Mouse (Mus musculus): ENCODE data around the gene Trim27. TPM values are rescaled to one million over a fixed set of nuclear protein-coding genes. Genes with fewer than 3 reads are reported as not detected.
A peak's percentile ranks its signal among the peaks of the same experiment; 100 is the strongest.

Trim27 gene
- polyA plus RNA-seq (2015; fragmentation: Nextera tagmentation; extraction: Ambion mirVana) = 109 and 114 TPM in 2 replicates

GRCm38 (mm10) chr13:21179367-21179723 lies at the start of gene Trim27:
TSS of gene Trim27 (plus strand) at chr13:21179445.
- WGBS = under 1% methylated on average over 15 of the region's 15 CpGs
- peaks cover 26% of the 10 kb centered on the region for H3K36me3 ChIP-seq (ENCODE audit: poor library complexity, severe bottlenecking)
- peak within 1 kb of the TSS; percentile 99 for H3K4me3 ChIP-seq
- no peaks in the 10 kb centered on the region for H3K27me3 ChIP-seq
- peak within 1 kb of the TSS; percentile 73 for H3K4me2 ChIP-seq
- peak; percentile 52 for ATAC-seq
- peaks cover 30% of the 10 kb centered on the region for H3K4me1 ChIP-seq
- peak within 1 kb of the TSS; percentile 96 for H3K27ac ChIP-seq
- no peaks in the 10 kb centered on the region for H3K9me3 ChIP-seq (replicated peaks)
- H3K9ac ChIP-seq = peak within 1 kb of the TSS; percentile 96

GRCm38 (mm10) chr13:21142421-21142820 lies 36.8 kb upstream of the Trim27 start:
- 58% methylated on average over 8 of the region's 8 CpGs for WGBS
- Histone ChIP-seq H3K36me3 (ENCODE audit: poor library complexity, severe bottlenecking) (no peaks in the 10 kb centered on the region), H3K4me3 (no peak overlapping the region), H3K4me1 (no peaks in the 10 kb centered on the region), H3K27ac (no peak overlapping the region), H3K9ac (no peak overlapping the region), H3K4me2 (no peak overlapping the region), H3K27me3 (no peaks in the 10 kb centered on the region), H3K9me3 (replicated peaks) (no peaks in the 10 kb centered on the region)
- no peak for ATAC-seq

GRCm38 (mm10) chr13:21145767-21146166 lies 33.5 kb upstream of the Trim27 start, which contains the start of gene Olfr1368:
TSS of gene Olfr1368 (minus strand) at chr13:21145867.
- 84% methylated on average over 4 of the region's 4 CpGs for WGBS
- H3K27ac ChIP-seq = no peak within 1 kb of the TSS
- H3K9ac ChIP-seq = no peak within 1 kb of the TSS
- H3K36me3 ChIP-seq (ENCODE audit: poor library complexity, severe bottlenecking) = no peaks in the 10 kb centered on the region
- no peaks in the 10 kb centered on the region for H3K4me1 ChIP-seq
- H3K4me2 ChIP-seq = no peak within 1 kb of the TSS
- no peaks in the 10 kb centered on the region for H3K27me3 ChIP-seq
- no peaks in the 10 kb centered on the region for H3K9me3 ChIP-seq (replicated peaks)
- no peak within 1 kb of the TSS for H3K4me3 ChIP-seq
- no peak for ATAC-seq

- H3K27ac ChIP-seq = no peak overlapping the region
- 87% methylated on average over 5 of the region's 5 CpGs for WGBS
- H3K27me3 ChIP-seq = 0 out of 2 replicates have a peak, but pooled peaks cover 6% of the 10 kb centered on the region
- H3K9me3 ChIP-seq (replicated peaks) = no peaks in the 10 kb centered on the region
- no peak overlapping the region for H3K9ac ChIP-seq
- H3K4me2 ChIP-seq = no peak overlapping the region
- no peaks in the 10 kb centered on the region for H3K36me3 ChIP-seq (ENCODE audit: poor library complexity, severe bottlenecking)
- H3K4me3 ChIP-seq = no peak overlapping the region
- H3K4me1 ChIP-seq = peaks cover 9% of the 10 kb centered on the region
- ATAC-seq = no peak
Observed at GRCm38 (mm10) chr13:21155888-21156287, 23.4 kb upstream of the Trim27 start.

- Histone ChIP-seq H3K27me3 (0 out of 2 replicates have a peak, but pooled peaks cover 6% of the 10 kb centered on the region), H3K27ac (no peak overlapping the region), H3K4me3 (no peak overlapping the region), H3K4me1 (peaks cover 13% of the 10 kb centered on the region), H3K9me3 (replicated peaks) (no peaks in the 10 kb centered on the region), H3K4me2 (peak overlapping the region; percentile 93), H3K36me3 (ENCODE audit: poor library complexity, severe bottlenecking) (no peaks in the 10 kb centered on the region), H3K9ac (no peak overlapping the region)
- WGBS = 6% methylated on average over 9 of the region's 9 CpGs
- no peak for ATAC-seq
Observed at GRCm38 (mm10) chr13:21158071-21158470, 21.2 kb upstream of the Trim27 start.

GRCm38 (mm10) chr13:21158785-21159474 lies 20.3 kb upstream of the Trim27 start:
- H3K9ac ChIP-seq = peak overlapping the region; percentile 59
- no peaks in the 10 kb centered on the region for H3K36me3 ChIP-seq (ENCODE audit: poor library complexity, severe bottlenecking)
- peak overlapping the region; percentile 93 for H3K4me2 ChIP-seq
- H3K9me3 ChIP-seq (replicated peaks) = no peaks in the 10 kb centered on the region
- no peak overlapping the region for H3K27ac ChIP-seq
- ATAC-seq = peak; percentile 39
- H3K4me1 ChIP-seq = peaks cover 13% of the 10 kb centered on the region
- under 1% methylated on average over 19 of the region's 19 CpGs for WGBS
- H3K27me3 ChIP-seq = 0 out of 2 replicates have a peak, but pooled peaks cover 6% of the 10 kb centered on the region
- peak overlapping the region; percentile 65 for H3K4me3 ChIP-seq

GRCm38 (mm10) chr13:21159475-21159819 lies 19.8 kb upstream of the Trim27 start:
- Histone ChIP-seq H3K4me2 (peak overlapping the region; percentile 93), H3K4me3 (peak overlapping the region; percentile 65), H3K27ac (no peak overlapping the region), H3K36me3 (ENCODE audit: poor library complexity, severe bottlenecking) (no peaks in the 10 kb centered on the region), H3K4me1 (peaks cover 13% of the 10 kb centered on the region), H3K9ac (peak overlapping the region; percentile 59), H3K27me3 (0 out of 2 replicates have a peak, but pooled peaks cover 6% of the 10 kb centered on the region), H3K9me3 (replicated peaks) (no peaks in the 10 kb centered on the region)
- WGBS = under 1% methylated on average over 15 of the region's 15 CpGs
- no peak for ATAC-seq

GRCm38 (mm10) chr13:21160041-21160511 lies 19.2 kb upstream of the Trim27 start:
- no peaks in the 10 kb centered on the region for H3K9me3 ChIP-seq (replicated peaks)
- peak; percentile 34 for ATAC-seq
- H3K4me2 ChIP-seq = peak overlapping the region; percentile 93
- peak overlapping the region; percentile 65 for H3K4me3 ChIP-seq
- H3K36me3 ChIP-seq (ENCODE audit: poor library complexity, severe bottlenecking) = no peaks in the 10 kb centered on the region
- peak overlapping the region; percentile 59 for H3K9ac ChIP-seq
- H3K27ac ChIP-seq = no peak overlapping the region
- under 1% methylated on average over 16 of the region's 16 CpGs for WGBS
- 0 out of 2 replicates have a peak, but pooled peaks cover 9% of the 10 kb centered on the region for H3K27me3 ChIP-seq
- H3K4me1 ChIP-seq = peaks cover 13% of the 10 kb centered on the region

- Histone ChIP-seq H3K36me3 (ENCODE audit: poor library complexity, severe bottlenecking) (no peaks in the 10 kb centered on the region), H3K4me2 (peak overlapping the region; percentile 93), H3K9me3 (replicated peaks) (no peaks in the 10 kb centered on the region), H3K4me1 (peaks cover 13% of the 10 kb centered on the region), H3K4me3 (peak overlapping the region; percentile 65), H3K27ac (no peak overlapping the region), H3K9ac (peak overlapping the region; percentile 59; the same call in 1 of the 2 replicates), H3K27me3 (0 out of 2 replicates have a peak, but pooled peaks cover 9% of the 10 kb centered on the region)
- WGBS = under 1% methylated on average over 32 of the region's 32 CpGs
- peak; percentile 91 for ATAC-seq
Observed at GRCm38 (mm10) chr13:21160657-21161590, 18.3 kb upstream of the Trim27 start.

- peak; percentile 41 for ATAC-seq
- 24% methylated on average over 2 of the region's 2 CpGs for WGBS
- H3K9me3 ChIP-seq (replicated peaks) = no peaks in the 10 kb centered on the region
- H3K27ac ChIP-seq = no peak overlapping the region
- peak overlapping the region; percentile 34; the same call in 1 of the 2 replicates for H3K9ac ChIP-seq
- H3K4me3 ChIP-seq = peak overlapping the region; percentile 65
- peaks cover 13% of the 10 kb centered on the region for H3K4me1 ChIP-seq
- H3K4me2 ChIP-seq = peak overlapping the region; percentile 93
- no peaks in the 10 kb centered on the region for H3K36me3 ChIP-seq (ENCODE audit: poor library complexity, severe bottlenecking)
- H3K27me3 ChIP-seq = 0 out of 2 replicates have a peak, but pooled peaks cover 13% of the 10 kb centered on the region
Observed at GRCm38 (mm10) chr13:21161591-21161990, 17.7 kb upstream of the Trim27 start.

GRCm38 (mm10) chr13:21162591-21162990 lies 16.7 kb upstream of the Trim27 start:
- ATAC-seq = no peak
- Histone ChIP-seq H3K27me3 (0 out of 2 replicates have a peak, but pooled peaks cover 13% of the 10 kb centered on the region), H3K4me1 (peaks cover 13% of the 10 kb centered on the region), H3K36me3 (ENCODE audit: poor library complexity, severe bottlenecking) (no peaks in the 10 kb centered on the region), H3K4me2 (0 out of 2 replicates have a peak overlapping the region, but pooled peaks have one; percentile 4), H3K9ac (no peak overlapping the region), H3K9me3 (replicated peaks) (no peaks in the 10 kb centered on the region), H3K27ac (no peak overlapping the region), H3K4me3 (no peak overlapping the region)
- 48% methylated on average over 5 of the region's 5 CpGs for WGBS

Data from forebrain, embryonic 13.5 days (tissue).